ENCODE assay signal across 8 mouse cellular contexts in the genomic region with DNA sequence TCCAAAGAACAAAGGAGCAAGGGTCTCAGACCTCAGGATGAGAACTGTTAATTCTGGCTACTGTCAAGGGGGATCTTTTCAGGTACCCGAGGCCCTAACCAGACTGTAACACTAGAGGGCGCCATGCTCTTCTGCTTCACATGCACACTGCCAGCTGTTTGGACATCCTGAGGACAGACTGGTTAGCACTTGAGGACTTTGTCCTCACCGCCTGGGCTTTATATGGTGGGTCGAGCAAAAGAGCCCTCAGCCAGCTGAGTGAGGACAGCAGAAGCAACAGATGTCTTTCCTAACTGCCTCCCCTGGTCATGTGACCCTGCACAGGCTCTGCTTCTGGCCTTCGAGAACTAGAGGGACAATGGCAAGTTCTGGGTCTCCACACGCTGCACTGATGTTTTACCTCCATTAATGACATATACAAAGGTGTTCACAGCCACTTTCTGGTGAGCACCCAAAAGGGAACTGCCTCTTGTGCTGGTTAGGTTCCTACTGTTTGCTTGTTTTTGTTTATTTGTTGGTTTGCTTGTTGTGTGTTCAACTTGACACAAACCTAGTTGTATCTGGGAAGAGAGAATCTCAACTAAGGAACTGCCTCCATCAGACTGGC. TPM values are rescaled to one million over a fixed set of nuclear protein-coding genes. Genes with fewer than 3 reads are reported as not detected.
DNase-seq lines count a peak whose midpoint lies in the region; ATAC-seq lines count a peak whose summit lies in the region.

No protein-coding gene starts in this region.

- H3K4me1 ChIP-seq in embryonic facial prominence, embryonic 12.5 days: no peaks in the 10 kb centered on the region
- no peaks in the 10 kb centered on the region for H3K4me1 ChIP-seq in heart, embryonic 10.5 days
- no peaks in the 10 kb centered on the region for H3K4me1 ChIP-seq in liver, embryonic 13.5 days (replicated peaks)
- no peaks in the 10 kb centered on the region for H3K4me1 ChIP-seq in neural tube, embryonic 12.5 days
- no peaks in the 10 kb centered on the region for H3K4me1 ChIP-seq in stomach, embryonic 16.5 days (ENCODE audit: control insufficient read depth, insufficient read depth, low read length)

- 31% methylated on average over 6 of the region's 6 CpGs for WGBS in embryonic facial prominence, embryonic 12.5 days
- WGBS in heart, embryonic 10.5 days: 29% methylated on average over 6 of the region's 6 CpGs
- WGBS in liver, embryonic 13.5 days (ENCODE audit: insufficient replicate concordance): 26% methylated on average over 6 of the region's 6 CpGs
- 29% methylated on average over 6 of the region's 6 CpGs for WGBS in neural tube, embryonic 12.5 days
- 25% methylated on average over 6 of the region's 6 CpGs for WGBS in stomach, embryonic 16.5 days

- no peaks in the 10 kb centered on the region for H3K27me3 ChIP-seq in embryonic facial prominence, embryonic 12.5 days
- 0 out of 2 replicates have a peak, but pooled peaks cover 7% of the 10 kb centered on the region for H3K27me3 ChIP-seq in heart, embryonic 10.5 days (ENCODE audit: insufficient read depth, poor library complexity, severe bottlenecking)
- 0 out of 2 replicates have a peak, but pooled peaks cover 4% of the 10 kb centered on the region for H3K27me3 ChIP-seq in liver, embryonic 13.5 days
- no peaks in the 10 kb centered on the region for H3K27me3 ChIP-seq in neural tube, embryonic 12.5 days (replicated peaks)
- no peaks in the 10 kb centered on the region for H3K27me3 ChIP-seq in stomach, embryonic 16.5 days (ENCODE audit: control insufficient read depth, insufficient read depth, low read length)

- H3K4me2 ChIP-seq in embryonic facial prominence, embryonic 12.5 days (replicated peaks): no peak overlapping the region
- H3K4me2 ChIP-seq in liver, embryonic 13.5 days: no peak overlapping the region
- H3K4me2 ChIP-seq in neural tube, embryonic 12.5 days (replicated peaks): no peak overlapping the region
- H3K4me2 ChIP-seq in stomach, embryonic 16.5 days (ENCODE audit: low read depth, low read length): no peak overlapping the region

- DNase-seq in 416B (ENCODE audit: low read depth): peak; percentile 72
- peak; percentile 87 for DNase-seq in adrenal gland, postnatal 10 days
- DNase-seq in heart, embryonic 10.5 days (ENCODE audit: low spot score): peak; percentile 87
- DNase-seq in kidney, postnatal 10 days: peak; percentile 91
- DNase-seq in liver, embryonic 13.5 days: peak; percentile 40

- H3K9me3 ChIP-seq in embryonic facial prominence, embryonic 12.5 days: no peaks in the 10 kb centered on the region
- H3K9me3 ChIP-seq in heart, embryonic 10.5 days: no peaks in the 10 kb centered on the region
- H3K9me3 ChIP-seq in liver, embryonic 13.5 days (replicated peaks): 0 out of 2 replicates have a peak, but pooled peaks cover 8% of the 10 kb centered on the region
- no peaks in the 10 kb centered on the region for H3K9me3 ChIP-seq in neural tube, embryonic 12.5 days
- no peaks in the 10 kb centered on the region for H3K9me3 ChIP-seq in stomach, embryonic 16.5 days (replicated peaks; ENCODE audit: control insufficient read depth, low read length)

- H3K27ac ChIP-seq in embryonic facial prominence, embryonic 12.5 days: no peak overlapping the region
- no peak overlapping the region for H3K27ac ChIP-seq in heart, embryonic 10.5 days
- no peak overlapping the region for H3K27ac ChIP-seq in liver, embryonic 13.5 days
- H3K27ac ChIP-seq in neural tube, embryonic 12.5 days: no peak overlapping the region
- H3K27ac ChIP-seq in stomach, embryonic 16.5 days (ENCODE audit: low read length): peak overlapping the region; percentile 42; the same call in 1 of the 2 replicates

- no peaks in the 10 kb centered on the region for H3K36me3 ChIP-seq in embryonic facial prominence, embryonic 12.5 days
- no peaks in the 10 kb centered on the region for H3K36me3 ChIP-seq in heart, embryonic 10.5 days
- H3K36me3 ChIP-seq in liver, embryonic 13.5 days: no peaks in the 10 kb centered on the region
- H3K36me3 ChIP-seq in neural tube, embryonic 12.5 days: no peaks in the 10 kb centered on the region
- no peaks in the 10 kb centered on the region for H3K36me3 ChIP-seq in stomach, embryonic 16.5 days (ENCODE audit: control insufficient read depth, insufficient read depth, low read length)

- no peak overlapping the region for H3K4me3 ChIP-seq in embryonic facial prominence, embryonic 12.5 days
- H3K4me3 ChIP-seq in heart, embryonic 10.5 days: no peak overlapping the region
- H3K4me3 ChIP-seq in liver, embryonic 13.5 days (replicated peaks): no peak overlapping the region
- no peak overlapping the region for H3K4me3 ChIP-seq in neural tube, embryonic 12.5 days
- no peak overlapping the region for H3K4me3 ChIP-seq in stomach, embryonic 16.5 days (replicated peaks; ENCODE audit: low read length)

- 0 out of 2 replicates have a peak, but pooled peaks have one; percentile 56 for ATAC-seq in embryonic facial prominence, embryonic 12.5 days (ENCODE audit: insufficient number of reproducible peaks, insufficient read depth, low FRiP score, low TSS enrichment)
- ATAC-seq in liver, embryonic 13.5 days (ENCODE audit: low read depth): peak; percentile 34; the same call in 1 of the 2 replicates
- ATAC-seq in neural tube, embryonic 12.5 days (ENCODE audit: low FRiP score, low read depth): 0 out of 2 replicates have a peak, but pooled peaks have one; percentile 41
- ATAC-seq in stomach, embryonic 16.5 days (ENCODE audit: insufficient read depth, low FRiP score): peak; percentile 76

- no peak overlapping the region for H3K9ac ChIP-seq in embryonic facial prominence, embryonic 12.5 days
- H3K9ac ChIP-seq in liver, embryonic 13.5 days: no peak overlapping the region
- H3K9ac ChIP-seq in neural tube, embryonic 12.5 days: no peak overlapping the region
- no peak overlapping the region for H3K9ac ChIP-seq in stomach, embryonic 16.5 days (ENCODE audit: low read length)

RNA-seq across cellular contexts. Expression of gene Rnf112, which starts 35.9 kb away (rescaled TPM):
- 1 to 10 TPM; 1.5 to 2.4 TPM for total RNA-seq in adrenal gland, postnatal 10 days (2021)
- polyA plus RNA-seq in embryonic facial prominence, embryonic 12.5 days (2016; fragmentation: Nextera tagmentation; extraction: Ambion mirVana): 1.6 and 2.5 TPM in 2 replicates
- polyA plus RNA-seq in heart, embryonic 10.5 days (2016; fragmentation: Nextera tagmentation; extraction: Ambion mirVana): 0.10 and 0.77 TPM in 2 replicates
- 0.06 and 0.09 TPM in 2 replicates for polyA plus RNA-seq in liver, embryonic 13.5 days (2015; fragmentation: Nextera tagmentation; extraction: Ambion mirVana)
- 8.9 and 9.2 TPM in 2 replicates for polyA plus RNA-seq in neural tube, embryonic 12.5 days (2016; fragmentation: Nextera tagmentation; extraction: Ambion mirVana)
- polyA plus RNA-seq in stomach, embryonic 16.5 days (2015; fragmentation: Nextera tagmentation; extraction: Ambion mirVana): 2.2 and 2.4 TPM in 2 replicates

RNA-seq across cellular contexts. Expression of gene Slc47a1, which starts 39.9 kb away (rescaled TPM):
- total RNA-seq in adrenal gland, postnatal 10 days (2021): 1 to 10 TPM; 4.5 to 9.0 TPM
- polyA plus RNA-seq in embryonic facial prominence, embryonic 12.5 days (2016; fragmentation: Nextera tagmentation; extraction: Ambion mirVana): 0.10 and 0.23 TPM in 2 replicates
- polyA plus RNA-seq in heart, embryonic 10.5 days (2016; fragmentation: Nextera tagmentation; extraction: Ambion mirVana): 11.3 and 27.9 TPM in 2 replicates
- 6.0 and 7.1 TPM in 2 replicates for polyA plus RNA-seq in liver, embryonic 13.5 days (2015; fragmentation: Nextera tagmentation; extraction: Ambion mirVana)
- 0.06 and 0.17 TPM in 2 replicates for polyA plus RNA-seq in neural tube, embryonic 12.5 days (2016; fragmentation: Nextera tagmentation; extraction: Ambion mirVana)
- 2.2 and 3.8 TPM in 2 replicates for polyA plus RNA-seq in stomach, embryonic 16.5 days (2015; fragmentation: Nextera tagmentation; extraction: Ambion mirVana)

Comparison
In these comparisons a context has a peak if more than half of its experiments do, and no peak if none do; other contexts are left out.
1. DNase-seq: peak in every context shown above with its lines; median percentile 91 in kidney, postnatal 10 days; 87 in adrenal gland, postnatal 10 days; 87 in heart, embryonic 10.5 days; 72 in 416B; 40 in liver, embryonic 13.5 days.